Mouse (Mus musculus): ENCODE data around the gene Psen1. TPM values are rescaled to one million over a fixed set of nuclear protein-coding genes. Genes with fewer than 3 reads are reported as not detected.
A peak's percentile ranks its signal among the peaks of the same experiment; 100 is the strongest.

Psen1 gene
- polyA plus RNA-seq, 1 experiment from 2014 or later: 77.8 TPM

GRCm38 (mm10) chr12:83734047-83734446, 46.1 kb downstream of the Psen1 start:
- Histone ChIP-seq H3K9me3 (ENCODE audit: control insufficient read depth, low read depth, low read length) (no peaks in the 10 kb centered on the region), H3K27ac (ENCODE audit: low read length) (no peak overlapping the region), H3K4me1 (ENCODE audit: control insufficient read depth, insufficient read depth, low read length) (no peaks in the 10 kb centered on the region), H3K36me3 (ENCODE audit: control insufficient read depth, insufficient read depth, low read length) (peaks cover 56% of the 10 kb centered on the region), H3K4me2 (replicated peaks; ENCODE audit: low read depth, low read length) (no peak overlapping the region), H3K27me3 (ENCODE audit: control insufficient read depth, insufficient read depth, low read length) (no peaks in the 10 kb centered on the region), H3K9ac (replicated peaks; ENCODE audit: low read depth, low read length) (no peak overlapping the region), H3K4me3 (ENCODE audit: low read depth, low read length) (no peak overlapping the region)
- WGBS: 92% methylated on average over 10 of the region's 10 CpGs
- ATAC-seq (ENCODE audit: insufficient number of reproducible peaks, insufficient read depth, low FRiP score, low read depth): no peak

DNA sequence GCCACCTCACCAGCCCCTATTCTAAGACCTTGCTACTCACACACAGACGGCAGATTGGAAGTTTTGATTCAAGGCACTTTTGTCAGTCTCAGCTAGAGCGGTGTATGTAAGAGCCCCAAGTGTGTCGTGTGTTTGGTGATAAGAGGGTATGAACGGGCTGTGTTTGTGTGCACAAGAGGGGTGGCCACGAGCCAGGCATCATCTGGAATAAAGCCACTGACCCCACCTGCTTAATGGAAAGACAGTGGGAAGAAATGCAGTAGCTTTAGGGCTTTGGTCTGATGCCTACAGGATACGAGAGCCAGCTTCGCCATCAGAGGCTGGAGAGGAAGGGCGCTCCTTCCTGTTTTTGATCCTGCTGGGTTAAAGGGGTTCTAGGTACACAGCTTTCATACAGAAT, 48.3 kb downstream of the Psen1 start:
- ATAC-seq (ENCODE audit: insufficient number of reproducible peaks, insufficient read depth, low FRiP score, low read depth): no peak
- H3K27ac ChIP-seq (ENCODE audit: low read length): no peak overlapping the region
- H3K27me3 ChIP-seq (ENCODE audit: control insufficient read depth, insufficient read depth, low read length): no peaks in the 10 kb centered on the region
- no peak overlapping the region for H3K4me2 ChIP-seq (replicated peaks; ENCODE audit: low read depth, low read length)
- peaks cover 40% of the 10 kb centered on the region for H3K36me3 ChIP-seq (ENCODE audit: control insufficient read depth, insufficient read depth, low read length)
- WGBS: 79% methylated on average over 8 of the region's 8 CpGs
- H3K4me3 ChIP-seq (ENCODE audit: low read depth, low read length): no peak overlapping the region
- no peak overlapping the region for H3K9ac ChIP-seq (replicated peaks; ENCODE audit: low read depth, low read length)
- no peaks in the 10 kb centered on the region for H3K4me1 ChIP-seq (ENCODE audit: control insufficient read depth, insufficient read depth, low read length)
- no peaks in the 10 kb centered on the region; the same call in 1 of the 2 replicates for H3K9me3 ChIP-seq (ENCODE audit: control insufficient read depth, low read depth, low read length)

- 88% methylated on average over 1 of the region's 1 CpGs for WGBS
- H3K4me2 ChIP-seq (replicated peaks; ENCODE audit: low read depth, low read length): no peak overlapping the region
- H3K9ac ChIP-seq (replicated peaks; ENCODE audit: low read depth, low read length): no peak overlapping the region
- H3K27me3 ChIP-seq (ENCODE audit: control insufficient read depth, insufficient read depth, low read length): no peaks in the 10 kb centered on the region
- no peak for ATAC-seq (ENCODE audit: insufficient number of reproducible peaks, insufficient read depth, low FRiP score, low read depth)
- no peak overlapping the region for H3K4me3 ChIP-seq (ENCODE audit: low read depth, low read length)
- no peak overlapping the region for H3K27ac ChIP-seq (ENCODE audit: low read length)
- no peaks in the 10 kb centered on the region for H3K4me1 ChIP-seq (ENCODE audit: control insufficient read depth, insufficient read depth, low read length)
- no peaks in the 10 kb centered on the region; the same call in 1 of the 2 replicates for H3K9me3 ChIP-seq (ENCODE audit: control insufficient read depth, low read depth, low read length)
- peaks cover 19% of the 10 kb centered on the region for H3K36me3 ChIP-seq (ENCODE audit: control insufficient read depth, insufficient read depth, low read length)
Observed at GRCm38 (mm10) chr12:83738651-83739050, 50.7 kb downstream of the Psen1 start.

DNA sequence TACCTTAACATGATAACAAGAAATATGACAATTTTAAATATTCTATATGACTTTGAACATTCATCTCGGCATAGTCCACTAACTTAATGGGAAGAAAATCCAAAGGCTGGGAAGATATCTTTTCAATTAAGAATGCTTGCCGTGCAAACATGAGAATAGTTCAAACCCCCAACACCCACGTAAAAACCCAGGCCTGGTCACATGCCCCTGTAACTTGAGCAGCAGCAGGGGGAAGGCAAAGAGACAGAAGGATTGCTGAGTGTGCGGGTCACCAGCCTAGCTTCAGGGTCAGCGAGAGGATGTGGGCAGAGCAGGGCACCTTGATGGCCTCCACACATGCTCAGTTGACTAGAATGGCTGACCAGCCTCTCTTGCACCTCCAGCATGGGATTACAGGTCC, 53.8 kb downstream of the Psen1 start:
- Histone ChIP-seq H3K27me3 (ENCODE audit: control insufficient read depth, insufficient read depth, low read length) (no peaks in the 10 kb centered on the region), H3K4me1 (ENCODE audit: control insufficient read depth, insufficient read depth, low read length) (no peaks in the 10 kb centered on the region), H3K27ac (ENCODE audit: low read length) (no peak overlapping the region), H3K9me3 (ENCODE audit: control insufficient read depth, low read depth, low read length) (no peaks in the 10 kb centered on the region; the same call in 1 of the 2 replicates), H3K9ac (replicated peaks; ENCODE audit: low read depth, low read length) (no peak overlapping the region), H3K4me2 (replicated peaks; ENCODE audit: low read depth, low read length) (no peak overlapping the region), H3K4me3 (ENCODE audit: low read depth, low read length) (no peak overlapping the region), H3K36me3 (ENCODE audit: control insufficient read depth, insufficient read depth, low read length) (no peaks in the 10 kb centered on the region; the same call in 1 of the 2 replicates)
- no peak for ATAC-seq (ENCODE audit: insufficient number of reproducible peaks, insufficient read depth, low FRiP score, low read depth)
- WGBS: 61% methylated on average over 5 of the region's 5 CpGs

GRCm38 (mm10) chr12:83742834-83743233, 54.9 kb downstream of the Psen1 start:
- H3K36me3 ChIP-seq (ENCODE audit: control insufficient read depth, insufficient read depth, low read length): no peaks in the 10 kb centered on the region
- no peak overlapping the region for H3K4me2 ChIP-seq (replicated peaks; ENCODE audit: low read depth, low read length)
- no peak overlapping the region for H3K4me3 ChIP-seq (ENCODE audit: low read depth, low read length)
- no peak overlapping the region for H3K9ac ChIP-seq (replicated peaks; ENCODE audit: low read depth, low read length)
- H3K27me3 ChIP-seq (ENCODE audit: control insufficient read depth, insufficient read depth, low read length): no peaks in the 10 kb centered on the region
- H3K9me3 ChIP-seq (ENCODE audit: control insufficient read depth, low read depth, low read length): no peaks in the 10 kb centered on the region; the same call in 1 of the 2 replicates
- no peaks in the 10 kb centered on the region for H3K4me1 ChIP-seq (ENCODE audit: control insufficient read depth, insufficient read depth, low read length)
- ATAC-seq (ENCODE audit: insufficient number of reproducible peaks, insufficient read depth, low FRiP score, low read depth): no peak
- 80% methylated on average over 4 of the region's 4 CpGs for WGBS
- no peak overlapping the region for H3K27ac ChIP-seq (ENCODE audit: low read length)

- Histone ChIP-seq H3K27ac (ENCODE audit: low read length) (no peak overlapping the region), H3K36me3 (ENCODE audit: control insufficient read depth, insufficient read depth, low read length) (no peaks in the 10 kb centered on the region), H3K9me3 (ENCODE audit: control insufficient read depth, low read depth, low read length) (no peaks in the 10 kb centered on the region; the same call in 1 of the 2 replicates), H3K27me3 (ENCODE audit: control insufficient read depth, insufficient read depth, low read length) (no peaks in the 10 kb centered on the region), H3K4me1 (ENCODE audit: control insufficient read depth, insufficient read depth, low read length) (no peaks in the 10 kb centered on the region), H3K9ac (replicated peaks; ENCODE audit: low read depth, low read length) (no peak overlapping the region), H3K4me2 (replicated peaks; ENCODE audit: low read depth, low read length) (no peak overlapping the region), H3K4me3 (ENCODE audit: low read depth, low read length) (no peak overlapping the region)
- WGBS: 80% methylated on average over 3 of the region's 3 CpGs
- no peak for ATAC-seq (ENCODE audit: insufficient number of reproducible peaks, insufficient read depth, low FRiP score, low read depth)
Observed at GRCm38 (mm10) chr12:83743712-83744111, 55.8 kb downstream of the Psen1 start.

GRCm38 (mm10) chr12:83749186-83749585, 61.2 kb downstream of the Psen1 start:
- Histone ChIP-seq H3K36me3 (ENCODE audit: control insufficient read depth, insufficient read depth, low read length) (no peaks in the 10 kb centered on the region), H3K4me2 (replicated peaks; ENCODE audit: low read depth, low read length) (no peak overlapping the region), H3K4me3 (ENCODE audit: low read depth, low read length) (no peak overlapping the region), H3K9ac (replicated peaks; ENCODE audit: low read depth, low read length) (no peak overlapping the region), H3K9me3 (ENCODE audit: control insufficient read depth, low read depth, low read length) (no peaks in the 10 kb centered on the region), H3K27ac (ENCODE audit: low read length) (no peak overlapping the region), H3K27me3 (ENCODE audit: control insufficient read depth, insufficient read depth, low read length) (no peaks in the 10 kb centered on the region), H3K4me1 (ENCODE audit: control insufficient read depth, insufficient read depth, low read length) (0 out of 2 replicates have a peak, but pooled peaks cover 5% of the 10 kb centered on the region)
- 73% methylated on average over 1 of the region's 1 CpGs for whole genome bisulfite sequencing
- ATAC-seq (ENCODE audit: insufficient number of reproducible peaks, insufficient read depth, low FRiP score, low read depth): no peak

DNA sequence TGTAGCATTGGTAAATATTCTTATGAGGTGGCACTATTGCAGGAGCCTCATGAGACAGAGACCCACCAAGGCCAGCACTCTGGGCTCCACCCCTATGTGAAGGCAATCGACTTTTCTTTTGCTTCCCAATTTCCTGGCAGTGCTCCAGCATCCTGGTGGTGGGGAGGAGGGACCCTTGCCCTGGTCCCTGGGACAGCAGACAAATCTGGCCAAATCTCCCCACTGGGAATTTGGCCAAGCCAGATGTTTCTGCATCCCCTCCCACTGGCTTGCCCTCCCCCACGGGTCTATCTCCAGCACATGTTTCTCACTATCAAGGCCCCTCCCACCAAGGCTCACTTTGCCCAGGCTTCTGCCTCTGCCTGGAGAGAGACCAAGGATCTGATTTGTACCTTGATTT, 64.5 kb downstream of the Psen1 start:
- no peak overlapping the region for H3K27ac ChIP-seq (ENCODE audit: low read length)
- H3K36me3 ChIP-seq (ENCODE audit: control insufficient read depth, insufficient read depth, low read length): no peaks in the 10 kb centered on the region
- 21% methylated on average over 2 of the region's 2 CpGs for WGBS
- no peak overlapping the region for H3K4me2 ChIP-seq (replicated peaks; ENCODE audit: low read depth, low read length)
- ATAC-seq (ENCODE audit: insufficient number of reproducible peaks, insufficient read depth, low FRiP score, low read depth): 0 out of 2 replicates have a peak, but pooled peaks have one; percentile 37
- no peaks in the 10 kb centered on the region for H3K27me3 ChIP-seq (ENCODE audit: control insufficient read depth, insufficient read depth, low read length)
- H3K9me3 ChIP-seq (ENCODE audit: control insufficient read depth, low read depth, low read length): no peaks in the 10 kb centered on the region
- H3K9ac ChIP-seq (replicated peaks; ENCODE audit: low read depth, low read length): no peak overlapping the region
- H3K4me1 ChIP-seq (ENCODE audit: control insufficient read depth, insufficient read depth, low read length): 0 out of 2 replicates have a peak, but pooled peaks cover 5% of the 10 kb centered on the region
- H3K4me3 ChIP-seq (ENCODE audit: low read depth, low read length): no peak overlapping the region

- Histone ChIP-seq H3K36me3 (ENCODE audit: control insufficient read depth, insufficient read depth, low read length) (no peaks in the 10 kb centered on the region), H3K4me1 (ENCODE audit: control insufficient read depth, insufficient read depth, low read length) (peaks cover 10% of the 10 kb centered on the region), H3K27ac (ENCODE audit: low read length) (no peak overlapping the region), H3K27me3 (ENCODE audit: control insufficient read depth, insufficient read depth, low read length) (no peaks in the 10 kb centered on the region), H3K9me3 (ENCODE audit: control insufficient read depth, low read depth, low read length) (no peaks in the 10 kb centered on the region), H3K4me3 (ENCODE audit: low read depth, low read length) (no peak overlapping the region), H3K4me2 (replicated peaks; ENCODE audit: low read depth, low read length) (no peak overlapping the region), H3K9ac (replicated peaks; ENCODE audit: low read depth, low read length) (no peak overlapping the region)
- ATAC-seq (ENCODE audit: insufficient number of reproducible peaks, insufficient read depth, low FRiP score, low read depth): no peak
- 67% methylated on average over 10 of the region's 10 CpGs for WGBS
Observed at GRCm38 (mm10) chr12:83758735-83759134, 70.8 kb downstream of the Psen1 start.
